Mouse (Mus musculus): ENCODE data around the gene Mga. TPM values are rescaled to one million over a fixed set of nuclear protein-coding genes. Genes with fewer than 3 reads are reported as not detected.
A peak's percentile ranks its signal among the peaks of the same experiment; 100 is the strongest.

The Mga gene
- polyA plus RNA-seq, 1 experiment from 2014 or later = 30.1 TPM

DNA sequence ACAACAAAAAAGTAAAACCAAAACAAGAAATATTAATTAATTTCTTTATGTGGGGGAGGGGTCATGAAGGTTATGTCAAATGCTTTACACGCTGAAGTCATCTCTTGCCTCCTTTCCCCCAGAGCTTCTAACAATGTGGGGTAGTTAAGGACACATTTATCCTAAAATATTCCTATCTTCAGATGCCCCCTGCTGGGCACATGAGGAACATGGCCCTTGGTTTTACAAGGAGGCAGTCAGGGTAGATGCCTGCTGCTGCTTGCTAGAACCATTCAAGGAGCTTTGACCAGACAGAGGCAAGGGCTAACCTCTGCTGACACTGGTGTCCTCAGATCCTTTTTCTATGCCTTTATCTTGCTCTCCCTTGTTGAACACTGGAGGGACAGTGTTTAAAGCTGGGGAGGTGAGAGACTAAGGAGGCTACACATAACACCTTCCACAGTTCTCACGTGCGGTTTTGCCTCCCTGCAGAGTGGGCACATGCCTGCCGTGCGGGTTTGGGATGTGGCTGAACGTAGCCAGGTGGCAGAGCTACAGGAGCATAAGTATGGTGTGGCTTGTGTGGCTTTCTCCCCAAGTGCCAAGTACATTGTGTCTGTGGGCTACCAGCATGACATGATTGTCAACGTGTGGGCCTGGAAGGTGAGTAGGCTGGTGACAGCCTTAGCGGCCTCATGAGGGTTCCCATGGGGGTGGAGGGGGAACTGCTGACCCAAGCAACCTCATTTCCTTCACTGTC, 114.6 kb downstream of the Mga start:
- no peaks in the 10 kb centered on the region for H3K9me3 ChIP-seq
- H3K27ac ChIP-seq = no peak overlapping the region
- no peaks in the 10 kb centered on the region for H3K27me3 ChIP-seq
- no peak overlapping the region for H3K9ac ChIP-seq (replicated peaks)
- H3K4me1 ChIP-seq (replicated peaks) = no peaks in the 10 kb centered on the region
- no peak overlapping the region for H3K4me2 ChIP-seq (replicated peaks)
- ATAC-seq = 0 out of 2 replicates have a peak, but pooled peaks have one; percentile 40
- no peak overlapping the region for H3K4me3 ChIP-seq (replicated peaks)
- WGBS = 90% methylated on average over 8 of the region's 8 CpGs
- H3K36me3 ChIP-seq = peaks cover 36% of the 10 kb centered on the region

DNA sequence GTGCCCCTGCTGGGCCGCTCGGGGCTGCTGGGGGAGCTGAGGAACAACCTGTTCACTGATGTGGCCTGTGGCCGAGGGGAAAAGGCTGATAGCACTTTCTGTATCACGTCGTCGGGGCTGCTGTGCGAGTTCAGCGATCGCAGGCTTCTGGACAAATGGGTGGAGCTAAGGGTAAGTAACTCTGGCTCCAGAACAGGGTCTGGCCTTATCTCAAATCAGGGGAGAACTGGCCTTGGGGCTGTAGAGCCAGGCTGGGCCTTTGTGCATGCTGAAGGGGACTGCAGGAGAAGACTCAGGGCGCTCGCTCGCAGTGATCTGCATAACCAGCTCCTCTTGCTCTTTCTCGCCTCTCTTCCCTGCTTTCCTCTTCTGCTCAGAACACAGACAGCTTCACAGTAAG, 115.9 kb downstream of the Mga start:
- H3K4me3 ChIP-seq (replicated peaks) = no peak overlapping the region
- H3K4me1 ChIP-seq (replicated peaks) = no peaks in the 10 kb centered on the region
- peaks cover 49% of the 10 kb centered on the region for H3K36me3 ChIP-seq
- no peaks in the 10 kb centered on the region for H3K27me3 ChIP-seq
- H3K9me3 ChIP-seq = no peaks in the 10 kb centered on the region
- H3K4me2 ChIP-seq (replicated peaks) = no peak overlapping the region
- no peak for ATAC-seq
- no peak overlapping the region for H3K27ac ChIP-seq
- no peak overlapping the region for H3K9ac ChIP-seq (replicated peaks)
- WGBS = 92% methylated on average over 13 of the region's 13 CpGs

- Histone ChIP-seq H3K9me3 (no peaks in the 10 kb centered on the region), H3K27ac (no peak overlapping the region), H3K4me3 (replicated peaks) (no peak overlapping the region), H3K4me1 (replicated peaks) (no peaks in the 10 kb centered on the region), H3K4me2 (replicated peaks) (no peak overlapping the region), H3K36me3 (peaks cover 59% of the 10 kb centered on the region), H3K9ac (replicated peaks) (no peak overlapping the region), H3K27me3 (no peaks in the 10 kb centered on the region)
- no peak for ATAC-seq
- WGBS = 94% methylated on average over 2 of the region's 2 CpGs
Observed at GRCm38 (mm10) chr2:120013831-120014486, 116.9 kb downstream of the Mga start.

- no peak overlapping the region for H3K27ac ChIP-seq
- no peaks in the 10 kb centered on the region for H3K27me3 ChIP-seq
- no peaks in the 10 kb centered on the region for H3K4me1 ChIP-seq (replicated peaks)
- peaks cover 74% of the 10 kb centered on the region for H3K36me3 ChIP-seq
- WGBS = 92% methylated on average over 4 of the region's 4 CpGs
- no peak for ATAC-seq
- no peak overlapping the region for H3K9ac ChIP-seq (replicated peaks)
- H3K4me3 ChIP-seq (replicated peaks) = no peak overlapping the region
- no peak overlapping the region for H3K4me2 ChIP-seq (replicated peaks)
- H3K9me3 ChIP-seq = no peaks in the 10 kb centered on the region
Observed at GRCm38 (mm10) chr2:120015882-120016281, 118.9 kb downstream of the Mga start.

GRCm38 (mm10) chr2:120017599-120017998, 120.6 kb downstream of the Mga start:
- H3K9ac ChIP-seq (replicated peaks) = no peak overlapping the region
- H3K27ac ChIP-seq = no peak overlapping the region
- H3K27me3 ChIP-seq = no peaks in the 10 kb centered on the region
- WGBS = 95% methylated on average over 12 of the region's 12 CpGs
- H3K9me3 ChIP-seq = no peaks in the 10 kb centered on the region
- peaks cover 88% of the 10 kb centered on the region for H3K36me3 ChIP-seq
- H3K4me1 ChIP-seq (replicated peaks) = no peaks in the 10 kb centered on the region
- no peak overlapping the region for H3K4me2 ChIP-seq (replicated peaks)
- no peak overlapping the region for H3K4me3 ChIP-seq (replicated peaks)
- no peak for ATAC-seq

Small RNA genes lying within 50 kb of the gene (microRNA-seq; reads per million reads assigned to microRNA genes)
- not detected for gene Mir7665

Other genes with a start within 250 kb of the Mga start
- gene Ndufaf1, start 234.4 kb upstream of the Mga start, polyA plus RNA-seq (2015; fragmentation: Nextera tagmentation; extraction: Ambion mirVana) = 40.8 and 41.2 TPM in 2 replicates
- gene Rtf1, start 222.2 kb upstream of the Mga start, polyA plus RNA-seq (2015; fragmentation: Nextera tagmentation; extraction: Ambion mirVana) = 64.4 and 69.8 TPM in 2 replicates
- gene Itpka, start 154.9 kb upstream of the Mga start, polyA plus RNA-seq (2015; fragmentation: Nextera tagmentation; extraction: Ambion mirVana) = 0.52 TPM in 1 of 2 replicates, not detected in the other
- 0.55 and 0.65 TPM in 2 replicates for gene Ltk, start 136.8 kb upstream of the Mga start, polyA plus RNA-seq (2015; fragmentation: Nextera tagmentation; extraction: Ambion mirVana)
- gene Rpap1, start 109.7 kb upstream of the Mga start, polyA plus RNA-seq (2015; fragmentation: Nextera tagmentation; extraction: Ambion mirVana) = 25.1 and 26.8 TPM in 2 replicates
- 15.7 and 16.1 TPM in 2 replicates for gene Tyro3, start 99.5 kb upstream of the Mga start, polyA plus RNA-seq (2015; fragmentation: Nextera tagmentation; extraction: Ambion mirVana)
- gene Mapkbp1, start 75.5 kb downstream of the Mga start, polyA plus RNA-seq (2015; fragmentation: Nextera tagmentation; extraction: Ambion mirVana) = 5.3 and 6.0 TPM in 2 replicates
- 26.0 and 26.5 TPM in 2 replicates for gene Jmjd7, start 130.3 kb downstream of the Mga start, polyA plus RNA-seq (2015; fragmentation: Nextera tagmentation; extraction: Ambion mirVana)
- gene Gm28042, start 130.3 kb downstream of the Mga start, polyA plus RNA-seq (2015; fragmentation: Nextera tagmentation; extraction: Ambion mirVana) = 5.7 and 5.8 TPM in 2 replicates
- 4.6 and 5.4 TPM in 2 replicates for gene Pla2g4b, start 136.2 kb downstream of the Mga start, polyA plus RNA-seq (2015; fragmentation: Nextera tagmentation; extraction: Ambion mirVana)

Measured in midbrain, embryonic 13.5 days (tissue).